9 mouse cellular contexts compared by ENCODE assay signal in the genomic region with DNA sequence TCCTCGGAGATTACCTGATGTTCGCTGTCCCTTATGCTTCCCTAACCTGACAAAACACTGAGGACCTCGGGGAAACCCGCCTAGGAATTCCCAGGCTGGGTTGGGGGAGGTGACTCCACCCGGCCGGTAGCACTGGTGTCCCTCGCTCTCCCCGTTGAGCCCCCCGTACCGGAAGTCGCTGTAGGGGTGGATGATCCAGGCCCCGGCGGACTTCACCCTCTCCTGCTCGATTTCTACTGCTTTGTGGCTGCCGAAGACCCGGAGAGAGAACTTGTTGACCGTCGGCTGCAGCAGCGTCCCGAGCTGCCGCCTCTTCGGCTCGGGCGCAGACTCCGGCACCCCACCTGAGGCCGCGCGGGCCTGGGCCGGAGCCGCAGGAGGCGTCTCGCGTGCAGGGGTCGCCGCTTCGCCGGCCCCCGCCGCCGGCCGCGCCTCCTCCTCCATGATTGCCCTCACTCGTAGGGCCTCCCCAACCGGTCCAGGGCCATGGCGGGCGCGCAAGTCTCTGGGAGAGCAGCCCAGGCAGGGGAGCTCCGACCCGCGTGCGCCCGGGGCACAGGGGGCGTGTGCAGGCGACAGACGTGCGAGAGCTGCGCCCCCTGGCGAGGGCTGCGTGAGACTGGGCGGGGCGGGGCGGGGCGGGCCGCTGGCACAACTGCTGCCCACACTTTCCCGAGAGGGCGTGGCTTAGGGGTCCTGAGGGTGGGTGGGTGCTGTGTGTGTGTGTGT. TPM values are rescaled to one million over a fixed set of nuclear protein-coding genes. Genes with fewer than 3 reads are reported as not detected.
DNase-seq lines count a peak whose midpoint lies in the region; ATAC-seq and TF ChIP-seq lines count a peak whose summit lies in the region.
"Had no signal": no experiment of that assay in that cellular context is flagged by ENCODE, and none has a peak within 500 bp of the region (broad histone marks: within the 10 kb centered on the region; RNA-seq: fewer than 3 reads in every experiment).

TSS of gene Hcn3 (minus strand) at position 581 of the 729 bp plus-strand sequence.

- WGBS in kidney, postnatal 0 days: under 1% methylated on average over 65 of the region's 66 CpGs
- WGBS in neural tube, embryonic 15.5 days: under 1% methylated on average over 58 of the region's 66 CpGs

- peak; percentile 70 for DNase-seq in 416B (ENCODE audit: low read depth)
- peak; percentile 72 for DNase-seq in G1E (ENCODE audit: low spot score)
- peak; percentile 64 to 83 for DNase-seq in cerebellum, postnatal 25 days
- DNase-seq in kidney, postnatal 0 days (ENCODE audit: low spot score): peak; percentile 76
- peak; percentile 29 to 56 for DNase-seq in lung, adult 18-20 months
- DNase-seq in thymus, postnatal 14 days: peak; percentile 87

- H3K36me3 ChIP-seq in G1E (replicated peaks): no peaks in the 10 kb centered on the region
- H3K36me3 ChIP-seq in kidney, postnatal 0 days (ENCODE audit: insufficient read depth, low read length): no peaks in the 10 kb centered on the region
- H3K36me3 ChIP-seq in neural tube, embryonic 15.5 days: no peaks in the 10 kb centered on the region

- H3K27me3 ChIP-seq in G1E (ENCODE audit: insufficient read depth, low read length): peaks cover 18% of the 10 kb centered on the region
- H3K27me3 ChIP-seq in kidney, postnatal 0 days (ENCODE audit: insufficient read depth, low read length): no peaks in the 10 kb centered on the region
- H3K27me3 ChIP-seq in neural tube, embryonic 15.5 days (replicated peaks): no peaks in the 10 kb centered on the region

- ATAC-seq in G1E (ENCODE audit: extremely low read depth, insufficient number of reproducible peaks, low FRiP score, poor library complexity, severe bottlenecking): no peak
- peak; percentile 60 for ATAC-seq in granulocyte monocyte progenitor cell, adult 5-6 weeks (replicated peaks; ENCODE audit: poor library complexity, severe bottlenecking)
- ATAC-seq in kidney, postnatal 0 days (replicated peaks; ENCODE audit: low FRiP score, low read depth): peak; percentile 70
- ATAC-seq in neural tube, embryonic 15.5 days (ENCODE audit: low FRiP score): peak; percentile 83

- H3K9ac ChIP-seq in kidney, postnatal 0 days (ENCODE audit: low read depth, low read length): peak within 1 kb of the TSS; percentile 50
- peak within 1 kb of the TSS; percentile 78 for H3K9ac ChIP-seq in neural tube, embryonic 15.5 days (replicated peaks)

- no peak for TF ChIP-seq CTCF in G1E (IDR thresholded peaks at IDR 0.05; ENCODE audit: low read depth, low read length)
- TF ChIP-seq CTCF in kidney, postnatal 0 days (IDR thresholded peaks at IDR 0.05; ENCODE audit: low read depth): peak; percentile 72

- no peak within 1 kb of the TSS for H3K27ac ChIP-seq in kidney, postnatal 0 days
- peak within 1 kb of the TSS; percentile 72 for H3K27ac ChIP-seq in neural tube, embryonic 15.5 days (replicated peaks)
- H3K27ac ChIP-seq: macrophage had no signal

- H3K4me3 ChIP-seq in G1E (ENCODE audit: low read depth, low read length): peak within 1 kb of the TSS; percentile 74
- peak within 1 kb of the TSS; percentile 53 for H3K4me3 ChIP-seq in kidney, postnatal 0 days (replicated peaks; ENCODE audit: low read depth, low read length)
- peak within 1 kb of the TSS; percentile 84 for H3K4me3 ChIP-seq in neural tube, embryonic 15.5 days (replicated peaks)

- peaks cover 33% of the 10 kb centered on the region for H3K4me1 ChIP-seq in G1E (ENCODE audit: insufficient read depth, low read depth, low read length)
- peaks cover 11% of the 10 kb centered on the region; the same call in 1 of the 2 replicates for H3K4me1 ChIP-seq in kidney, postnatal 0 days (replicated peaks; ENCODE audit: insufficient read depth, low read length)
- H3K4me1 ChIP-seq in neural tube, embryonic 15.5 days: peaks cover 39% of the 10 kb centered on the region

- peak within 1 kb of the TSS; percentile 99 for H3K4me2 ChIP-seq in kidney, postnatal 0 days (ENCODE audit: low read length)
- peak within 1 kb of the TSS; percentile 88 for H3K4me2 ChIP-seq in neural tube, embryonic 15.5 days

- no peaks in the 10 kb centered on the region for H3K9me3 ChIP-seq in G1E (replicated peaks)
- no peaks in the 10 kb centered on the region for H3K9me3 ChIP-seq in kidney, postnatal 0 days (replicated peaks; ENCODE audit: low read length)
- H3K9me3 ChIP-seq in neural tube, embryonic 15.5 days (replicated peaks): no peaks in the 10 kb centered on the region

RNA-seq across cellular contexts. Expression of gene Hcn3, which starts in this region (rescaled TPM):
- 0.53 TPM in 1 of 2 replicates, not detected in the other for total RNA-seq in G1E (2014; fragmentation: Nextera tagmentation)
- 0.27 and 0.41 TPM in 2 replicates for total RNA-seq in G1E (2017)
- 0.85 and 1.0 TPM in 2 replicates for polyA plus RNA-seq in G1E (2012)
- total RNA-seq in granulocyte monocyte progenitor cell, adult 5-6 weeks (2014; fragmentation: Nextera tagmentation): 0.77 TPM in 1 of 2 replicates, not detected in the other
- total RNA-seq in granulocyte monocyte progenitor cell, adult 5-6 weeks (2017): 0.56 and 0.82 TPM in 2 replicates
- 0.71 and 0.91 TPM in 2 replicates for polyA plus RNA-seq in kidney, postnatal 0 days (2015; fragmentation: Nextera tagmentation; extraction: Ambion mirVana)
- polyA plus RNA-seq in neural tube, embryonic 15.5 days (2015; fragmentation: Nextera tagmentation; extraction: Ambion mirVana): 44.8 and 59.3 TPM in 2 replicates

Comparison
In these comparisons a context has a peak if more than half of its experiments do, and no peak if none do; other contexts are left out.
1. RNA of gene Hcn3 (polyA plus RNA-seq): 44.8 to 59.3 TPM in neural tube, embryonic 15.5 days; 0.71 to 0.91 TPM in kidney, postnatal 0 days and 0.85 to 1.0 TPM in G1E; every median in the first group is over 10 times any median in the second.
2. Peak in ATAC-seq in granulocyte monocyte progenitor cell, adult 5-6 weeks; RNA of the gene not detected or under 1 TPM.
3. Peak in DNase-seq, ATAC-seq, H3K4me3 ChIP-seq, H3K9ac ChIP-seq and H3K4me2 ChIP-seq in kidney, postnatal 0 days; RNA of the gene not detected or under 1 TPM.
4. Peak in every context shown above with its lines, with median percentiles within 50 percentile points of each other: DNase-seq and H3K4me3 ChIP-seq.